Mouse (Mus musculus) heart, postnatal 0 days (tissue): Measurements from ENCODE around the gene Dlx5.

Source experiments
- CTCF ChIP-seq: IDR thresholded peaks from 2 replicates; pipeline ENCODE4 v1.5.1; 2016; ENCODE audit warnings: antibody characterized with exemption, control low read depth, low read depth
- EP300 ChIP-seq: IDR thresholded peaks from 2 replicates; pipeline ENCODE4 v1.6.1; 2016; ENCODE audit warnings: antibody characterized with exemption, low read depth

- no peak for TF ChIP-seq CTCF
- TF ChIP-seq EP300 = no peak
These were observed 2.2 kb downstream of the Dlx5 start for GRCm38 (mm10) chr6:6879371-6880325.
